Mouse (Mus musculus) left cerebral cortex, postnatal 36 days (tissue): ENCODE data around the gene Oas1a. TPM values are rescaled to one million over a fixed set of nuclear protein-coding genes. Genes with fewer than 3 reads are reported as not detected.
"Not testable (repeated sequence)": the region's sequence is repeated elsewhere in the genome, so short reads cannot be mapped to it uniquely, and the experiment has no call there.

Source experiments
- DNase-seq, 2 experiments: peaks; one replicate each; pipeline ENCODE4 v3.0.0; 2021 to 2022; ENCODE audit warnings: low spot score in 2 of 2, mixed read lengths in 1 of 2
- intact Hi-C: fragments of 180-260 bp; cut with DNase I; formaldehyde crosslinking; loops from one replicate; pipeline ENCODE4 v1.15.1; 2025
- total RNA-seq, 2 experiments: library from RNA; stranded (reverse); gene quantifications; 2 replicates each; pipeline ENCODE4 v1.2.3; 2021

Oas1a gene
- total RNA-seq, result under 1 TPM in 1 of 2 experiments, not detected in 1; 0.17 TPM

GRCm38 (mm10) chr5:120906791-120907733, at the start of gene Oas1a:
TSS of gene Oas1a (minus strand) at chr5:120907521.
- intact Hi-C loops, DNase-seq: not testable (repeated sequence)

- intact Hi-C loops, result loop anchor here (5.0 to 10.0 kb wide), 2 partner anchors 191 to 218 kb away; no protein-coding TSS in a partner anchor
- DNase-seq, result peak in 1 of 2 experiments; percentile 43
Measured at GRCm38 (mm10) chr5:120953974-120954373, 46.7 kb upstream of the Oas1a start.

- intact Hi-C loops, result loop anchor here (5.0 to 10.0 kb wide), 2 partner anchors 192 to 220 kb away; no protein-coding TSS in a partner anchor
- DNase-seq, result no peak
Measured at GRCm38 (mm10) chr5:120952242-120952770, 45.0 kb upstream of the Oas1a start.

- intact Hi-C loops, result no loop called here
- no peak for DNase-seq
Measured at GRCm38 (mm10) chr5:120942076-120942475, 34.8 kb upstream of the Oas1a start.

GRCm38 (mm10) chr5:120938586-120938985, 31.3 kb upstream of the Oas1a start:
- no peak for DNase-seq
- intact Hi-C loops, result no loop called here

GRCm38 (mm10) chr5:120937841-120938240, 30.5 kb upstream of the Oas1a start:
- intact Hi-C loops, result no loop called here

GRCm38 (mm10) chr5:120933966-120934365, 26.6 kb upstream of the Oas1a start:
- DNase-seq, result no peak
- intact Hi-C loops, result loop anchor here (2.0 kb wide), 1 partner anchor 119 kb away; no protein-coding TSS in a partner anchor

More at GRCm38 (mm10) chr5:120937841-120938240, 30.5 kb upstream of the Oas1a start:
- no peak for DNase-seq

GRCm38 (mm10) chr5:120927036-120927435, 19.7 kb upstream of the Oas1a start:
- intact Hi-C loops, result loop anchor here (5.0 kb wide), 1 partner anchor 85 kb away; no protein-coding TSS in a partner anchor
- no peak for DNase-seq

GRCm38 (mm10) chr5:120926311-120926710, 19.0 kb upstream of the Oas1a start:
- intact Hi-C loops, result loop anchor here (5.0 kb wide), 1 partner anchor 84 kb away; no protein-coding TSS in a partner anchor
- DNase-seq, result not testable (repeated sequence)

- DNase-seq, intact Hi-C loops: not testable (repeated sequence)
Measured at GRCm38 (mm10) chr5:120924520-120924919, 17.2 kb upstream of the Oas1a start.

- intact Hi-C loops, result no loop called here
- DNase-seq, result no peak
Measured at GRCm38 (mm10) chr5:120923969-120924368, 16.6 kb upstream of the Oas1a start.

GRCm38 (mm10) chr5:120920296-120920695, 13.0 kb upstream of the Oas1a start:
- no peak for DNase-seq
- intact Hi-C loops, result no loop called here

GRCm38 (mm10) chr5:120919156-120919935, 12.0 kb upstream of the Oas1a start:
- intact Hi-C loops, DNase-seq: not testable (repeated sequence)

- intact Hi-C loops, result not testable (repeated sequence)
Measured at GRCm38 (mm10) chr5:120914204-120914603, 6.9 kb upstream of the Oas1a start, which contains the start of gene Oas1d. TSS of gene Oas1d (plus strand) at chr5:120914536.

GRCm38 (mm10) chr5:120908196-120908920, 1.0 kb upstream of the Oas1a start:
- DNase-seq, result no peak
- intact Hi-C loops, result no loop called here

More at GRCm38 (mm10) chr5:120914204-120914603, 6.9 kb upstream of the Oas1a start, which contains the start of gene Oas1d:
- not testable (repeated sequence) for DNase-seq

- DNase-seq, result no peak
- intact Hi-C loops, result no loop called here
Measured at GRCm38 (mm10) chr5:120902056-120902455, 5.3 kb downstream of the Oas1a start.

- DNase-seq, result no peak
- intact Hi-C loops, result no loop called here
Measured at GRCm38 (mm10) chr5:120900666-120901065, 6.7 kb downstream of the Oas1a start.

GRCm38 (mm10) chr5:120898726-120899125, 8.6 kb downstream of the Oas1a start:
- no peak for DNase-seq

GRCm38 (mm10) chr5:120898307-120898706, 9.0 kb downstream of the Oas1a start:
- intact Hi-C loops, result no loop called here

More at GRCm38 (mm10) chr5:120898726-120899125, 8.6 kb downstream of the Oas1a start:
- intact Hi-C loops, result no loop called here

More at GRCm38 (mm10) chr5:120898307-120898706, 9.0 kb downstream of the Oas1a start:
- no peak for DNase-seq
